Mouse (Mus musculus) C2C12 (cell line): ENCODE measurements around the gene Krt36. TPM values are rescaled to one million over a fixed set of nuclear protein-coding genes. Genes with fewer than 3 reads are reported as not detected.

Experiments
- H3K27me3 ChIP-seq: one replicate; pipeline ENCODE4 v1.6.1; 2011; ENCODE audit not compliant: control insufficient read depth, insufficient read depth, insufficient read length
- H3K36me3 ChIP-seq: one replicate; pipeline ENCODE4 v1.6.1; 2011; ENCODE audit not compliant: control insufficient read depth, insufficient read depth
- H3K4me3 ChIP-seq: one replicate; pipeline ENCODE4 v1.5.1; 2011; ENCODE audit warnings: mild to moderate bottlenecking, control low read depth; ENCODE audit not compliant: poor library complexity, insufficient read depth, severe bottlenecking
- H3K79me2 ChIP-seq: one replicate; pipeline ENCODE4 v1.6.1; 2011; ENCODE audit not compliant: control insufficient read depth, insufficient read depth
- H3K79me3 ChIP-seq: one replicate; pipeline ENCODE4 v1.6.1; 2011; ENCODE audit warnings: low read depth, control low read depth
- H3ac ChIP-seq: one replicate; pipeline ENCODE3; 2011; ENCODE audit warnings: low read depth; ENCODE audit not compliant: control insufficient read depth, insufficient read length
- CEBPB ChIP-seq: IDR thresholded peaks from one replicate; pipeline ENCODE4 v1.6.1; 2011; ENCODE audit warnings: low read depth, mild to moderate bottlenecking, control low read depth, moderate library complexity
- CTCF ChIP-seq: IDR thresholded peaks from one replicate; pipeline ENCODE4 v1.5.1; 2011; ENCODE audit not compliant: control insufficient read depth, insufficient read depth, insufficient read length
- FOSL1 ChIP-seq: IDR thresholded peaks from one replicate; pipeline ENCODE4 v1.8.0; 2011; ENCODE audit warnings: mild to moderate bottlenecking, low read length; ENCODE audit not compliant: poor library complexity, insufficient read depth, severe bottlenecking
- MAX ChIP-seq: IDR thresholded peaks from one replicate; pipeline ENCODE4 v1.6.1; 2011; ENCODE audit warnings: mild to moderate bottlenecking, control low read depth
- MYOD1 ChIP-seq: IDR thresholded peaks from one replicate; pipeline ENCODE4 v1.6.1; 2011; ENCODE audit warnings: low read depth; ENCODE audit not compliant: control insufficient read depth, insufficient read length
- MYOG ChIP-seq: IDR thresholded peaks from one replicate; pipeline ENCODE4 v1.6.1; 2011; ENCODE audit not compliant: control insufficient read depth, insufficient read length; ENCODE audit errors: extremely low read depth
- USF1 ChIP-seq: IDR thresholded peaks from one replicate; pipeline ENCODE4 v1.6.1; 2011; ENCODE audit warnings: low read depth, mild to moderate bottlenecking, control low read depth, moderate library complexity
- polyA plus RNA-seq: library from polyadenylated mRNA; unstranded; fragments of >200 nt; fragmentation: generic; extraction: Trizol; gene quantifications from one replicate; pipeline ENCODE4 v1.2.1, GENCODE M21; 2012; ENCODE audit warnings: missing spikeins

Krt36 gene
- polyA plus RNA-seq, 1 experiment = 0.14 TPM

DNA sequence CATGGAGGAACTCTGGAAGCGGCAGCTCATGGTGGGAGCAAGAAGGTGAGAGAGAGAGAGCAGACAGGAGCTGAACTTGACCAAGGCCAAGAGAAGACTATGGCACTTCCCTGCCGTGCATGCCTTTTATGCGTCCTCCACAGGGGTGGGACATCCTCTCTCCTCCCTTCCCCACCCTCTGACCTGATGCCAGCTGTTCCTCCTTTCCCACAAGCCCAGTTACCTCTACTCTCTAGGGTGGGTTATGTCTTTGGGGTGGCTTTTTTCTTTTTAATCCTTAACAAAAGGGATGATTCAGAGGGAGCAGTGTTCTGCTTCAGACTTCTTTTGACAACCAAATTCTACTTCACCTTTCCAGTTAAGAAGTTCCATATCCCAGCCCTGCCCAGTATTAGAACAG lies 16.0 kb upstream of the Krt36 start, which contains the start of gene Krt13:
TSS of gene Krt13 (minus strand) at position 101 of the 400 bp plus-strand sequence.
- Histone ChIP-seq H3K27me3 (no peaks in the 10 kb centered on the region), H3K36me3 (no peaks in the 10 kb centered on the region), H3K79me2 (no peaks in the 10 kb centered on the region), H3K79me3 (no peaks in the 10 kb centered on the region), H3K4me3 (no peak within 1 kb of the TSS), H3ac (no peak within 1 kb of the TSS)
- TF ChIP-seq MYOD1 (no peak), MYOG (no peak), USF1 (no peak), MAX (no peak)

- Histone ChIP-seq H3K36me3 (no peaks in the 10 kb centered on the region), H3K79me2 (no peaks in the 10 kb centered on the region), H3K4me3 (no peak overlapping the region), H3K79me3 (no peaks in the 10 kb centered on the region), H3K27me3 (no peaks in the 10 kb centered on the region), H3ac (no peak overlapping the region)
- TF ChIP-seq MAX = no peak
- TF ChIP-seq MYOD1 = peak; percentile 54
- peak; percentile 43 for TF ChIP-seq FOSL1
- no peak for TF ChIP-seq CEBPB
- no peak for TF ChIP-seq CTCF
- no peak for TF ChIP-seq USF1
- no peak for TF ChIP-seq MYOG
Measured at GRCm38 (mm10) chr11:100120331-100120730, 14.9 kb upstream of the Krt36 start.

GRCm38 (mm10) chr11:100113742-100114029 lies 8.3 kb upstream of the Krt36 start:
- TF ChIP-seq MYOD1 = peak; percentile 87
- no peak for TF ChIP-seq MAX
- no peaks in the 10 kb centered on the region for H3K27me3 ChIP-seq

GRCm38 (mm10) chr11:100112935-100113741 lies 7.7 kb upstream of the Krt36 start:
- no peaks in the 10 kb centered on the region for H3K79me3 ChIP-seq
- H3K79me2 ChIP-seq = no peaks in the 10 kb centered on the region
- H3ac ChIP-seq = no peak overlapping the region
- H3K27me3 ChIP-seq = no peaks in the 10 kb centered on the region
- H3K36me3 ChIP-seq = no peaks in the 10 kb centered on the region
- H3K4me3 ChIP-seq = no peak overlapping the region
- peak; percentile 45 for TF ChIP-seq CEBPB
- peak; percentile 91 for TF ChIP-seq USF1
- TF ChIP-seq CTCF = no peak
- TF ChIP-seq MYOG = no peak
- TF ChIP-seq MYOD1 = no peak
- peak; percentile 57 for TF ChIP-seq MAX
- peak; percentile 82 for TF ChIP-seq FOSL1

More at GRCm38 (mm10) chr11:100113742-100114029, 8.3 kb upstream of the Krt36 start:
- no peak overlapping the region for H3ac ChIP-seq
- no peaks in the 10 kb centered on the region for H3K79me3 ChIP-seq
- no peaks in the 10 kb centered on the region for H3K79me2 ChIP-seq
- H3K36me3 ChIP-seq = no peaks in the 10 kb centered on the region
- no peak overlapping the region for H3K4me3 ChIP-seq

DNA sequence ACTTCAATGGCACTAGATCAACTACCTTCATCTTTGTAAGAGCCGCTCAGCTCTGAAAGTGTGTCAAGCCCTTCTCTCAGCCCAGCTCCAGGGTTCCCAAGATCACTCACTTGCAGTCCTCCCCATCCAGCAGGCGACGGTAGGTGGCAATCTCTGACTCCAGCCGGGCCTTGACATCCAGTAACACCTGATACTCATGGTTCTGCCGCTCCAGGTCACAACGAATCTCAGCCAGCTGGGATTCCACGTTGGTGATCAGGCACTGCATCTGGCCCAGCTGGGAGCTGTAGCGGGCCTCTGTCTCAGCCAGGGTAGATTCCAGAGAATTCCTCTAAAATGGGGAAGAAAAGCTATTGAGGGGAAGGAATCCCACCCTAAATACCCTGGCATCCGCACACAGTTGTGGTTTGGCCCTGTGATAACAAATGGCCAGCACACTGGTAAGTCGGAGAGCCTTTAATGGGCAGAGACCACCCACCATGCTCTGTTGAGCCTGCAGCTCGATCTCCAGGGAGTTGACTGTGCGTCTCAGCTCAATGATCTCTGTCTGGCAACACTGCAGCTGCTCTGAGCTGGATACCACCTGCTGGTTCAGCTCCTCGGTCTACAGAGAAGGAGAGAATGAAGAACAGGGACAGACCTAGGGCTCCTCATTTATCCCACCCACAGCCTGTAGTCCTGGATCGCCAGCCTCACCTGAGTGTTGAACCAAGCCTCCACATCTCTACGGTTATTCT lies 2.6 kb downstream of the Krt36 start:
- Histone ChIP-seq H3K4me3 (no peak overlapping the region), H3ac (no peak overlapping the region), H3K79me3 (no peaks in the 10 kb centered on the region), H3K36me3 (no peaks in the 10 kb centered on the region), H3K27me3 (peaks cover under 1% of the 10 kb centered on the region), H3K79me2 (no peaks in the 10 kb centered on the region)
- no peak for TF ChIP-seq MYOD1
- no peak for TF ChIP-seq USF1
- TF ChIP-seq MYOG = no peak
- no peak for TF ChIP-seq MAX
- TF ChIP-seq CEBPB = no peak
- TF ChIP-seq FOSL1 = no peak
- TF ChIP-seq CTCF = no peak
